Mouse (Mus musculus): ENCODE data around the gene Grik5. TPM values are rescaled to one million over a fixed set of nuclear protein-coding genes. Genes with fewer than 3 reads are reported as not detected.

Grik5 gene
- total and polyA plus RNA-seq, 2 experiments from 2014 or later = 15.8 to 106 TPM

DNA sequence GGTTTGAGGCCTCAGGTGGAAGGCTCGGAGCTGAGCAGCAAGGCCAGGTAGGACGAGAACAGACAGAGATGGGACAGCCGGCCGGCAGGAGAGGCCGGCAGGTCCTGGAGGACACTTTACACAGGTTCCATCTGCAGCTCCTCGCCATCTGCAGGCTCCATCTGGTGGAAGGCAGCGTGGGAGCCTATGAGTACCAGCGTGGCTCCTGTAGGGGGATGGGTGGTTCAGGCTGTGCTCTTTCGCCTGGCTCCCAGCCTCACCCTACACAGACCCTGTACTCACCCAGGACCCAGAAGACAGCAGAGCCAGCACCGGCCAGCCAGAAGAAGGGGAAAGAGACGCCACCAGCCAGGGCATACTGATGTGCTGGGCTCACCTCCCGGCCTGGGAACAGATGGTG, 102.3 kb downstream of the Grik5 start:
- WGBS = 65% methylated on average over 12 of the region's 12 CpGs
- DNase-seq (no peak), ATAC-seq (no peak)
- Histone ChIP-seq H3K27me3 (ENCODE audit: insufficient read depth, low read length) (no peaks in the 10 kb centered on the region), H3K4me3 (ENCODE audit: low read depth, low read length) (no peak overlapping the region), H3K27ac (ENCODE audit: low read depth, low read length) (no peak overlapping the region), H3K4me1 (ENCODE audit: insufficient read depth) (0 out of 2 replicates have a peak, but pooled peaks cover 4% of the 10 kb centered on the region), H3K9me3 (ENCODE audit: low read length) (no peaks in the 10 kb centered on the region), H3K9ac (no peak overlapping the region; the same call in 1 of the 2 replicates), H3K36me3 (ENCODE audit: insufficient read depth) (peaks cover 8% of the 10 kb centered on the region), H3K4me2 (ENCODE audit: low read depth) (no peak overlapping the region)
- no peak for TF ChIP-seq CTCF (IDR thresholded peaks at IDR 0.05; ENCODE audit: low read depth)

DNA sequence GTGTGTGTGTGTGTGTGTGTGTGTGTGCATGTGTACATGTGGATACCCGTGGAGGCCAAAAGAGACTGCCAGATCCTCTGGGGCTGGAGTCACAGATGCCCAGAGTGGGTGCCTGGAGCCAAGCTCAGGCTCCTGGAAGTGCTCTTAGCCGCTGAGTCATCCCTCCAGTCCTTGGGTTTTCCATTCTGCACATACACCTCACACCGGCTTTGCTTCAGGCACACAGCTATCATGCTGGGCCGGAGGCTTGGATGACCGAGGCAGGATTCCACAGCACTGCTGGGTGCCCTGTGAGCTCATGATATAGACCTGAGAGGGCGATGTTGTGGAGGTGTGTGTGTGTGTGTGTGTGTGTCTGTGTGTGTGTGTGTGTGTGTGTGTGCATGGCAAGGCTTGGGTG, 103.7 kb downstream of the Grik5 start:
- H3K4me1 ChIP-seq (ENCODE audit: insufficient read depth) = 0 out of 2 replicates have a peak, but pooled peaks cover 4% of the 10 kb centered on the region
- no peak for DNase-seq
- no peak for TF ChIP-seq CTCF (IDR thresholded peaks at IDR 0.05; ENCODE audit: low read depth)
- no peaks in the 10 kb centered on the region for H3K27me3 ChIP-seq (ENCODE audit: insufficient read depth, low read length)
- H3K27ac ChIP-seq (ENCODE audit: low read depth, low read length) = no peak overlapping the region
- no peaks in the 10 kb centered on the region for H3K9me3 ChIP-seq (ENCODE audit: low read length)
- peaks cover 8% of the 10 kb centered on the region for H3K36me3 ChIP-seq (ENCODE audit: insufficient read depth)
- no peak overlapping the region for H3K4me3 ChIP-seq (ENCODE audit: low read depth, low read length)
- WGBS = 69% methylated on average over 6 of the region's 6 CpGs
- no peak overlapping the region for H3K9ac ChIP-seq
- no peak overlapping the region for H3K4me2 ChIP-seq (ENCODE audit: low read depth)
- no peak for ATAC-seq

DNA sequence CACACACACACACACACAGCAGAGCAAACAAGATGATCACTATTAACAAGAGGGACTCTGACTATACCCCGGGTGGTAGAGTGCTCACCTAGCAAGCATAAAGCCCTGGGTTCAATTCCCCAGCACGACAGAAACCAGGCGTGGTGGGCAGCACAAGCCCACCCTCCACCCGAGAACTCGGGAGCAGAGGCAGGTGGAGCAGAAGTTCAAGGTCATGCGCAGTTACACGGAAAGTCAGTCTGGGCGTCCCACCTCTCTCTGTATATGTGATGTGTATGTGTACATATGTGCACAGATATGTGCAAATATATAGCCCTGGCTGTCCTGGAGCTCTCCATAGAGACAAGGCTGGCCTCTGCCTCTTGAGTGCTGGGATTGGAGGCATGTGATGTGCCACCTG, 104.2 kb downstream of the Grik5 start:
- Histone ChIP-seq H3K27ac (ENCODE audit: low read depth, low read length) (no peak overlapping the region), H3K36me3 (ENCODE audit: insufficient read depth) (peaks cover 8% of the 10 kb centered on the region), H3K4me3 (ENCODE audit: low read depth, low read length) (no peak overlapping the region), H3K4me1 (ENCODE audit: insufficient read depth) (0 out of 2 replicates have a peak, but pooled peaks cover 4% of the 10 kb centered on the region), H3K9me3 (ENCODE audit: low read length) (no peaks in the 10 kb centered on the region), H3K27me3 (ENCODE audit: insufficient read depth, low read length) (no peaks in the 10 kb centered on the region), H3K4me2 (ENCODE audit: low read depth) (no peak overlapping the region), H3K9ac (no peak overlapping the region)
- ATAC-seq = no peak
- no peak for TF ChIP-seq CTCF (IDR thresholded peaks at IDR 0.05; ENCODE audit: low read depth)
- WGBS = 84% methylated on average over 8 of the region's 8 CpGs
- no peak for DNase-seq

DNA sequence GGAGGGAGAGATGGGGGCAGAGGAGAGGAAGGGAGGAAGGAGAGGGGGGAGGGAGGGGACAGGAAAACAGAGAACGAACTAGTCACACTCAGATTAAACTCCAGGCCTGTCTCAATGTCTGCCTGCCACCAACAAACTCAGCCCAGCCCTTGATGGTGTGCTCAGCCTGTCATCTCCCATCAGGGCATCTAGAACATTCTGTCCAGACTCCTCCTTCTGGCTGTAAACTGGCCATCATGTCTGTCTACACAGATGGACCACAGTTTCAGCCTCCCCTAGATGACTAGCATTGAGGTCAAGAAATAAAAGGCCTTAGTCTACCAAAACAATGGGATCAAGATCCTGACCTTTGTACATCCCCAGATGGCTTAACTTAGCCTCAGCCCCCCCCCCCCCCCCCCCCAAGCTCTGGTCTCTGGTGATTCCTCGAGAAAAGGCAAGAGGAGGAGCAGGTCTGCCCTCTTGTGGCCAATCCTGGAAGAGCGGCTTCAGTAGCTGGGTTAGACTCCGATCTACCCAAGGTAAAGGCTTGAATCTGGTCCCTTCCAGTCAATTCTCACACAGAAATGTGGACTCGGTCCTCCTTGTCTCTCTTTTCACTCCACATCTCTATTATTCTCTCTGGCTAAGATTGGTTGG, 107.1 kb downstream of the Grik5 start:
- Histone ChIP-seq H3K36me3 (ENCODE audit: insufficient read depth) (peaks cover 8% of the 10 kb centered on the region), H3K27ac (ENCODE audit: low read depth, low read length) (no peak overlapping the region), H3K4me1 (ENCODE audit: insufficient read depth) (no peaks in the 10 kb centered on the region), H3K9me3 (ENCODE audit: low read length) (no peaks in the 10 kb centered on the region), H3K4me3 (ENCODE audit: low read depth, low read length) (no peak overlapping the region), H3K4me2 (ENCODE audit: low read depth) (no peak overlapping the region), H3K9ac (no peak overlapping the region), H3K27me3 (ENCODE audit: insufficient read depth, low read length) (no peaks in the 10 kb centered on the region)
- WGBS = 22% methylated on average over 5 of the region's 5 CpGs
- TF ChIP-seq CTCF (IDR thresholded peaks at IDR 0.05; ENCODE audit: low read depth) = peak; percentile 79
- ATAC-seq (peak; percentile 66; the same call in 1 of the 2 replicates), DNase-seq (peak; percentile 88)

DNA sequence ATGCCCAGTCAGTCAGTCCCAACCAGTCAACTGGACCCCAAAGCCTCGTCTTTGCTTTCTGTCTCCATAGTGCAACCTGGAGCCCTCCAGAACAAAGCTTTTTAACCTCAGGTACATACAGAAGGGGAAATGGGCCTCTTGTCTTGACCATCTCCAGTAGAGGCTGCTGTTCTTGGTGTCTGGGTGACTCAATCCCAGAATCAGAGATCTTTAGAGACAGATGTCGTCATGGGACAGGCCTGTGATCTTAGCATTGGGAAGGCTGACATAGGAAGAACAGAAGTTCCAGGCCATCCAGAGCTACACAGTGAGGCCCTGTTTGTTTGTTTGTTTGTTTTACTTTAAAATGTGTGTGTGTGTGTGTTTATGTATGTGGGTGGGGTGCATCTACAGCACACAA, 107.9 kb downstream of the Grik5 start:
- no peak for TF ChIP-seq CTCF (IDR thresholded peaks at IDR 0.05; ENCODE audit: low read depth)
- Histone ChIP-seq H3K9ac (no peak overlapping the region), H3K9me3 (ENCODE audit: low read length) (no peaks in the 10 kb centered on the region), H3K27ac (ENCODE audit: low read depth, low read length) (no peak overlapping the region), H3K27me3 (ENCODE audit: insufficient read depth, low read length) (no peaks in the 10 kb centered on the region), H3K4me3 (ENCODE audit: low read depth, low read length) (no peak overlapping the region), H3K4me1 (ENCODE audit: insufficient read depth) (no peaks in the 10 kb centered on the region), H3K36me3 (ENCODE audit: insufficient read depth) (peaks cover 3% of the 10 kb centered on the region; the same call in 1 of the 2 replicates), H3K4me2 (ENCODE audit: low read depth) (no peak overlapping the region)
- 80% methylated on average over 2 of the region's 2 CpGs for WGBS
- DNase-seq (no peak), ATAC-seq (no peak)

Small RNAs within 50 kb of the gene (microRNA-seq; reads per million reads assigned to microRNA genes)
- gene Mir6537 (0.12 to 0.39 reads per million in 2 experiments), gene Mir7046 (0.39 to 0.98 reads per million in 2 experiments), gene Mir7047 (1.5 to 2.8 reads per million in 2 experiments)

Other genes with a start within 250 kb of the Grik5 start
- gene Gm9844, start 210.1 kb downstream of the Grik5 start, total RNA-seq (2014; rRNA removed) = 26.5 and 99.9 TPM in 2 replicates
- gene Gm9844, start 210.1 kb downstream of the Grik5 start, polyA plus RNA-seq (2015; fragmentation: Nextera tagmentation; extraction: Ambion mirVana) = 35.2 and 38.2 TPM in 2 replicates
- not detected in 2 replicates for gene Lypd4, start 202.4 kb downstream of the Grik5 start, total RNA-seq (2014; rRNA removed)
- gene Lypd4, start 202.4 kb downstream of the Grik5 start, polyA plus RNA-seq (2015; fragmentation: Nextera tagmentation; extraction: Ambion mirVana) = not detected in 2 replicates
- gene Dmrtc2, start 202.3 kb downstream of the Grik5 start, total RNA-seq (2014; rRNA removed) = 0.08 TPM in 1 of 2 replicates, not detected in the other
- 0.23 and 0.28 TPM in 2 replicates for gene Dmrtc2, start 202.3 kb downstream of the Grik5 start, polyA plus RNA-seq (2015; fragmentation: Nextera tagmentation; extraction: Ambion mirVana)
- gene Rps19, start 188.0 kb downstream of the Grik5 start, total RNA-seq (2014; rRNA removed) = 581 and 723 TPM in 2 replicates
- 1,350 and 1,888 TPM in 2 replicates for gene Rps19, start 188.0 kb downstream of the Grik5 start, polyA plus RNA-seq (2015; fragmentation: Nextera tagmentation; extraction: Ambion mirVana)
- 0.15 and 0.33 TPM in 2 replicates for gene Cd79a, start 175.0 kb downstream of the Grik5 start, total RNA-seq (2014; rRNA removed)
- gene Cd79a, start 175.0 kb downstream of the Grik5 start, polyA plus RNA-seq (2015; fragmentation: Nextera tagmentation; extraction: Ambion mirVana) = 0.47 and 0.54 TPM in 2 replicates
- 24.5 and 30.3 TPM in 2 replicates for gene Arhgef1, start 169.4 kb downstream of the Grik5 start, total RNA-seq (2014; rRNA removed)
- gene Arhgef1, start 169.4 kb downstream of the Grik5 start, polyA plus RNA-seq (2015; fragmentation: Nextera tagmentation; extraction: Ambion mirVana) = 16.7 and 26.8 TPM in 2 replicates
- gene Gm4881, start 127.9 kb downstream of the Grik5 start, total RNA-seq (2014; rRNA removed) = 0.54 and 2.1 TPM in 2 replicates
- 0.33 and 0.97 TPM in 2 replicates for gene Gm4881, start 127.9 kb downstream of the Grik5 start, polyA plus RNA-seq (2015; fragmentation: Nextera tagmentation; extraction: Ambion mirVana)
- gene Rabac1, start 99.6 kb downstream of the Grik5 start, total RNA-seq (2014; rRNA removed) = 359 and 362 TPM in 2 replicates
- gene Rabac1, start 99.6 kb downstream of the Grik5 start, polyA plus RNA-seq (2015; fragmentation: Nextera tagmentation; extraction: Ambion mirVana) = 393 and 448 TPM in 2 replicates
- 204 and 256 TPM in 2 replicates for gene Atp1a3, start 66.4 kb downstream of the Grik5 start, total RNA-seq (2014; rRNA removed)
- gene Atp1a3, start 66.4 kb downstream of the Grik5 start, polyA plus RNA-seq (2015; fragmentation: Nextera tagmentation; extraction: Ambion mirVana) = 432 and 535 TPM in 2 replicates
- 25.4 and 31.5 TPM in 2 replicates for gene Zfp574, start 221 bp upstream of the Grik5 start, total RNA-seq (2014; rRNA removed)
- 30.6 and 33.0 TPM in 2 replicates for gene Zfp574, start 221 bp upstream of the Grik5 start, polyA plus RNA-seq (2015; fragmentation: Nextera tagmentation; extraction: Ambion mirVana)
- gene Pou2f2, start 107.4 kb upstream of the Grik5 start, total RNA-seq (2014; rRNA removed) = 5.8 and 6.0 TPM in 2 replicates
- gene Pou2f2, start 107.4 kb upstream of the Grik5 start, polyA plus RNA-seq (2015; fragmentation: Nextera tagmentation; extraction: Ambion mirVana) = 9.8 and 21.2 TPM in 2 replicates
- 23.4 and 25.3 TPM in 2 replicates for gene Dedd2, start 148.3 kb upstream of the Grik5 start, total RNA-seq (2014; rRNA removed)
- gene Dedd2, start 148.3 kb upstream of the Grik5 start, polyA plus RNA-seq (2015; fragmentation: Nextera tagmentation; extraction: Ambion mirVana) = 14.9 and 17.3 TPM in 2 replicates
- gene Zfp526, start 149.1 kb upstream of the Grik5 start, total RNA-seq (2014; rRNA removed) = 5.0 and 8.3 TPM in 2 replicates
- 0.59 and 0.98 TPM in 2 replicates for gene Zfp526, start 149.1 kb upstream of the Grik5 start, polyA plus RNA-seq (2015; fragmentation: Nextera tagmentation; extraction: Ambion mirVana)
- 150 and 154 TPM in 2 replicates for gene Gsk3a, start 165.5 kb upstream of the Grik5 start, total RNA-seq (2014; rRNA removed)
- 21.0 and 21.5 TPM in 2 replicates for gene Gsk3a, start 165.5 kb upstream of the Grik5 start, polyA plus RNA-seq (2015; fragmentation: Nextera tagmentation; extraction: Ambion mirVana)
- gene Erf, start 178.4 kb upstream of the Grik5 start, total RNA-seq (2014; rRNA removed) = 11.8 and 16.5 TPM in 2 replicates
- 3.7 and 4.5 TPM in 2 replicates for gene Erf, start 178.4 kb upstream of the Grik5 start, polyA plus RNA-seq (2015; fragmentation: Nextera tagmentation; extraction: Ambion mirVana)
- gene Cic, start 195.4 kb upstream of the Grik5 start, total RNA-seq (2014; rRNA removed) = 119 and 121 TPM in 2 replicates
- 25.4 and 31.3 TPM in 2 replicates for gene Cic, start 195.4 kb upstream of the Grik5 start, polyA plus RNA-seq (2015; fragmentation: Nextera tagmentation; extraction: Ambion mirVana)
- 407 and 461 TPM in 2 replicates for gene Pafah1b3, start 225.6 kb upstream of the Grik5 start, total RNA-seq (2014; rRNA removed)
- 517 and 583 TPM in 2 replicates for gene Pafah1b3, start 225.6 kb upstream of the Grik5 start, polyA plus RNA-seq (2015; fragmentation: Nextera tagmentation; extraction: Ambion mirVana)
- gene Prr19, start 229.1 kb upstream of the Grik5 start, total RNA-seq (2014; rRNA removed) = 2.1 and 2.5 TPM in 2 replicates
- gene Prr19, start 229.1 kb upstream of the Grik5 start, polyA plus RNA-seq (2015; fragmentation: Nextera tagmentation; extraction: Ambion mirVana) = 2.6 and 3.5 TPM in 2 replicates
- 55.9 and 63.2 TPM in 2 replicates for gene Tmem145, start 233.8 kb upstream of the Grik5 start, total RNA-seq (2014; rRNA removed)
- 46.7 and 68.0 TPM in 2 replicates for gene Tmem145, start 233.8 kb upstream of the Grik5 start, polyA plus RNA-seq (2015; fragmentation: Nextera tagmentation; extraction: Ambion mirVana)
- 50.5 and 67.8 TPM in 2 replicates for gene Megf8, start 244.8 kb upstream of the Grik5 start, total RNA-seq (2014; rRNA removed)
- gene Megf8, start 244.8 kb upstream of the Grik5 start, polyA plus RNA-seq (2015; fragmentation: Nextera tagmentation; extraction: Ambion mirVana) = 8.7 and 12.8 TPM in 2 replicates

All from forebrain, postnatal 0 days (tissue).